Mouse (Mus musculus): ENCODE results near the gene Ntsr2. TPM values are rescaled to one million over a fixed set of nuclear protein-coding genes. Genes with fewer than 3 reads are reported as not detected.
A peak's percentile ranks its signal among the peaks of the same experiment; 100 is the strongest.
"Not testable (repeated sequence)": the region's sequence is repeated elsewhere in the genome, so short reads cannot be mapped to it uniquely, and the experiment has no call there.

The Ntsr2 gene
- polyA plus RNA-seq, 1 experiment from 2014 or later: 1.6 TPM

GRCm38 (mm10) chr12:16656906-16657875, 4.0 kb downstream of the Ntsr2 start:
- no peak for ATAC-seq (replicated peaks)
- Histone ChIP-seq H3K9me3 (no peaks in the 10 kb centered on the region), H3K4me2 (replicated peaks) (no peak overlapping the region), H3K27ac (replicated peaks) (no peak overlapping the region), H3K4me1 (peaks cover 8% of the 10 kb centered on the region), H3K27me3 (peaks cover 23% of the 10 kb centered on the region), H3K9ac (replicated peaks) (no peak overlapping the region), H3K4me3 (no peak overlapping the region), H3K36me3 (no peaks in the 10 kb centered on the region)
- WGBS: 81% methylated on average over 5 of the region's 5 CpGs

GRCm38 (mm10) chr12:16661459-16661858, 8.3 kb downstream of the Ntsr2 start:
- Histone ChIP-seq H3K4me2 (replicated peaks) (no peak overlapping the region), H3K4me3 (no peak overlapping the region), H3K27ac (replicated peaks) (no peak overlapping the region), H3K9me3 (no peaks in the 10 kb centered on the region), H3K4me1 (no peaks in the 10 kb centered on the region), H3K36me3 (no peaks in the 10 kb centered on the region), H3K9ac (replicated peaks) (no peak overlapping the region), H3K27me3 (no peaks in the 10 kb centered on the region)
- ATAC-seq (replicated peaks): no peak
- 80% methylated on average over 10 of the region's 10 CpGs for WGBS

GRCm38 (mm10) chr12:16661936-16662335, 8.8 kb downstream of the Ntsr2 start:
- H3K27me3 ChIP-seq: no peaks in the 10 kb centered on the region
- no peak for ATAC-seq (replicated peaks)
- H3K4me2 ChIP-seq (replicated peaks): no peak overlapping the region
- H3K36me3 ChIP-seq: no peaks in the 10 kb centered on the region
- H3K9ac ChIP-seq (replicated peaks): no peak overlapping the region
- no peaks in the 10 kb centered on the region for H3K4me1 ChIP-seq
- H3K4me3 ChIP-seq: no peak overlapping the region
- no peak overlapping the region for H3K27ac ChIP-seq (replicated peaks)
- no peaks in the 10 kb centered on the region for H3K9me3 ChIP-seq
- 83% methylated on average over 2 of the region's 2 CpGs for WGBS

GRCm38 (mm10) chr12:16662955-16663585, 9.9 kb downstream of the Ntsr2 start:
- 57% methylated on average over 6 of the region's 6 CpGs for WGBS
- H3K27me3 ChIP-seq: no peaks in the 10 kb centered on the region
- no peak overlapping the region for H3K4me2 ChIP-seq (replicated peaks)
- ATAC-seq (replicated peaks): no peak
- no peaks in the 10 kb centered on the region for H3K4me1 ChIP-seq
- H3K36me3 ChIP-seq: no peaks in the 10 kb centered on the region
- H3K9ac ChIP-seq (replicated peaks): no peak overlapping the region
- no peak overlapping the region for H3K27ac ChIP-seq (replicated peaks)
- no peaks in the 10 kb centered on the region for H3K9me3 ChIP-seq
- H3K4me3 ChIP-seq: no peak overlapping the region

- peak; percentile 24 for ATAC-seq (replicated peaks)
- no peaks in the 10 kb centered on the region for H3K27me3 ChIP-seq
- no peak overlapping the region for H3K4me3 ChIP-seq
- H3K9me3 ChIP-seq: no peaks in the 10 kb centered on the region
- H3K9ac ChIP-seq (replicated peaks): no peak overlapping the region
- no peak overlapping the region for H3K27ac ChIP-seq (replicated peaks)
- H3K4me1 ChIP-seq: peaks cover 3% of the 10 kb centered on the region
- no peak overlapping the region for H3K4me2 ChIP-seq (replicated peaks)
- H3K36me3 ChIP-seq: no peaks in the 10 kb centered on the region
- 14% methylated on average over 1 of the region's 2 CpGs for WGBS
Observed at GRCm38 (mm10) chr12:16665022-16665421, 11.8 kb downstream of the Ntsr2 start.

- H3K9ac ChIP-seq (replicated peaks): no peak overlapping the region
- no peaks in the 10 kb centered on the region for H3K36me3 ChIP-seq
- peaks cover 3% of the 10 kb centered on the region for H3K4me1 ChIP-seq
- H3K4me2 ChIP-seq (replicated peaks): no peak overlapping the region
- 61% methylated on average over 3 of the region's 3 CpGs for WGBS
- H3K9me3 ChIP-seq: no peaks in the 10 kb centered on the region
- no peak for ATAC-seq (replicated peaks)
- no peak overlapping the region for H3K27ac ChIP-seq (replicated peaks)
- H3K4me3 ChIP-seq: no peak overlapping the region
- no peaks in the 10 kb centered on the region for H3K27me3 ChIP-seq
Observed at GRCm38 (mm10) chr12:16669176-16669575, 16.0 kb downstream of the Ntsr2 start.

GRCm38 (mm10) chr12:16672246-16672645, 19.1 kb downstream of the Ntsr2 start:
- Histone ChIP-seq H3K4me2 (replicated peaks) (no peak overlapping the region), H3K4me3 (no peak overlapping the region), H3K36me3 (no peaks in the 10 kb centered on the region), H3K9ac (replicated peaks) (no peak overlapping the region), H3K27me3 (no peaks in the 10 kb centered on the region), H3K9me3 (no peaks in the 10 kb centered on the region), H3K27ac (replicated peaks) (no peak overlapping the region), H3K4me1 (peaks cover 3% of the 10 kb centered on the region)
- 89% methylated on average over 10 of the region's 10 CpGs for WGBS
- ATAC-seq (replicated peaks): no peak

GRCm38 (mm10) chr12:16690631-16691030, 37.4 kb downstream of the Ntsr2 start:
- no peaks in the 10 kb centered on the region for H3K4me1 ChIP-seq
- WGBS: 92% methylated on average over 9 of the region's 9 CpGs
- H3K27ac ChIP-seq (replicated peaks): no peak overlapping the region
- H3K9me3 ChIP-seq: no peaks in the 10 kb centered on the region
- H3K4me3 ChIP-seq: no peak overlapping the region
- no peak overlapping the region for H3K9ac ChIP-seq (replicated peaks)
- ATAC-seq (replicated peaks): no peak
- H3K4me2 ChIP-seq (replicated peaks): no peak overlapping the region
- no peaks in the 10 kb centered on the region for H3K36me3 ChIP-seq
- H3K27me3 ChIP-seq: no peaks in the 10 kb centered on the region

GRCm38 (mm10) chr12:16694783-16695182, 41.6 kb downstream of the Ntsr2 start:
- Histone ChIP-seq H3K9me3 (no peaks in the 10 kb centered on the region), H3K9ac (replicated peaks) (no peak overlapping the region), H3K4me1 (no peaks in the 10 kb centered on the region), H3K27ac (replicated peaks) (no peak overlapping the region), H3K36me3 (no peaks in the 10 kb centered on the region), H3K4me2 (replicated peaks) (no peak overlapping the region), H3K4me3 (no peak overlapping the region), H3K27me3 (no peaks in the 10 kb centered on the region)
- ATAC-seq (replicated peaks): no peak
- WGBS: 77% methylated on average over 5 of the region's 5 CpGs

- not testable (repeated sequence) for ATAC-seq (replicated peaks); H3K4me3 ChIP-seq; H3K9me3 ChIP-seq; H3K4me1 ChIP-seq; H3K27me3 ChIP-seq; H3K4me2 ChIP-seq (replicated peaks); H3K27ac ChIP-seq (replicated peaks); H3K9ac ChIP-seq (replicated peaks); H3K36me3 ChIP-seq
- 95% methylated on average over 8 of the region's 8 CpGs for WGBS
Observed at GRCm38 (mm10) chr12:16695252-16695651, 42.1 kb downstream of the Ntsr2 start.

- no peak for ATAC-seq (replicated peaks)
- Histone ChIP-seq H3K4me2 (replicated peaks) (no peak overlapping the region), H3K27ac (replicated peaks) (no peak overlapping the region), H3K4me1 (no peaks in the 10 kb centered on the region), H3K9me3 (no peaks in the 10 kb centered on the region), H3K36me3 (no peaks in the 10 kb centered on the region), H3K4me3 (no peak overlapping the region), H3K9ac (replicated peaks) (no peak overlapping the region), H3K27me3 (no peaks in the 10 kb centered on the region)
- 91% methylated on average over 13 of the region's 13 CpGs for WGBS
Observed at GRCm38 (mm10) chr12:16696146-16696545, 43.0 kb downstream of the Ntsr2 start.

GRCm38 (mm10) chr12:16698691-16699090, 45.5 kb downstream of the Ntsr2 start:
- H3K4me1 ChIP-seq: no peaks in the 10 kb centered on the region
- no peaks in the 10 kb centered on the region for H3K36me3 ChIP-seq
- WGBS: 85% methylated on average over 1 of the region's 1 CpGs
- H3K4me3 ChIP-seq: no peak overlapping the region
- H3K4me2 ChIP-seq (replicated peaks): no peak overlapping the region
- ATAC-seq (replicated peaks): no peak
- no peak overlapping the region for H3K9ac ChIP-seq (replicated peaks)
- no peak overlapping the region for H3K27ac ChIP-seq (replicated peaks)
- H3K9me3 ChIP-seq: no peaks in the 10 kb centered on the region
- no peaks in the 10 kb centered on the region for H3K27me3 ChIP-seq

All from forebrain, embryonic 15.5 days (tissue).